Mouse (Mus musculus): ENCODE measurements at regions not wholly inside any gene's neighbourhood (a gene's known extent, or its start where the extent isn't known, plus 50 kb on each side); places are given as distances from the start of the nearest gene placed in this dataset.
A peak's percentile ranks its signal among the peaks of the same experiment; 100 is the strongest.
"Not testable (repeated sequence)": the region's sequence is repeated elsewhere in the genome, so short reads cannot be mapped to it uniquely, and the experiment has no call there.

DNA sequence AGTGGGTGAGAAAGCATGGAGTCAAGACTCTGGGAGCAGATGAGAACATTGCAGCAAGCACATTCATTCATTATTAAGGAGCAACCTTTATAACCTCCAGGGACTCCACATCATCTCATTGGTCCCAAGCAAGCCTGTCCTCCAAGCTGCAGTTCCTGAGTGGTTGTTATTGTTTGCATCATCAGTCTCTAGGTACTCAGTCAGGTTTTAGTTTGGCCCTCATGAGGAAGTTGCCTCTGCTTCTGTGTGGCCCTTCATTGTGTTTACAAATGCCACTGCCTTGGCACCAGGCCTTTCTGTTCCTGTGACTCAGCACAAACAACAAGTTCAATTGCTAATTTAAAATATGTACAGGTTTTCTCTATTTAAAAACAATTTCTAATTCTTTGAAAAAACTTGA, 323.8 kb upstream of the Pabpc4l start:
- intact Hi-C loops (cut with DNase I), result no loop called here
- no peak for DNase-seq (ENCODE audit: extremely low spot score in 1 of 2, low spot score in 2 of 2)
- H3K27ac ChIP-seq, result no peak overlapping the region
- no peak for TF ChIP-seq CTCF (IDR thresholded peaks at IDR 0.05)
- no peak overlapping the region for H3K4me3 ChIP-seq

- DNase-seq (ENCODE audit: extremely low spot score in 1 of 2, low spot score in 2 of 2), result no peak
- intact Hi-C loops (cut with DNase I), result no loop called here
- no peak for TF ChIP-seq CTCF (IDR thresholded peaks at IDR 0.05)
- Histone ChIP-seq H3K4me3 (no peak overlapping the region), H3K27ac (no peak overlapping the region)
Observed at GRCm38 (mm10) chr3:46764939-46765338, 316.9 kb upstream of the Pabpc4l start.

- intact Hi-C loops (cut with DNase I), result no loop called here
- TF ChIP-seq CTCF (IDR thresholded peaks at IDR 0.05), result no peak
- Histone ChIP-seq H3K4me3 (no peak overlapping the region), H3K27ac (0 out of 2 replicates have a peak overlapping the region, but pooled peaks have one; percentile 1)
- DNase-seq (ENCODE audit: extremely low spot score in 1 of 2, low spot score in 2 of 2), result no peak
Observed at GRCm38 (mm10) chr3:46758500-46758899, 310.5 kb upstream of the Pabpc4l start.

DNA sequence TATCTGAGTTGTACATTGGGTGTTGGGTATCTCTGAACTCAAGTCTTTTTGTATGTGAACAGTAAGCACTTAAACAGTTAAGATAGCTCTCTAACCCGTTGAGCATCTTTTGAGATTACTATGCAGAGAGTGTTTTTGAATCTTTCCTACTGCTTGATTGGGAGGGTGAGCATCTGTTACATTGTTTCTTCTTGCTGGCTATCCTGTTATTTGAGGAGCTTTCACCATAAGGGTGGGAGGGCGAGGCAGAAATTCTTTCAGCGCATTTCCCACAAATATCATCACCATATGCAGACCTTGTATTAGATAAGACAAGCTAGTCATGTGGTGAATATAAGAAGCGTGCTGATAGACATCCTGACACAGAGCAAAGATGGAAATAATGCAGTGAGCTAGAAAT, 279.7 kb upstream of the Pabpc4l start:
- no peak for DNase-seq (ENCODE audit: extremely low spot score in 1 of 2, low spot score in 2 of 2)
- TF ChIP-seq CTCF (IDR thresholded peaks at IDR 0.05), result no peak
- H3K4me3 ChIP-seq, result no peak overlapping the region
- no peak overlapping the region for H3K27ac ChIP-seq
- intact Hi-C loops (cut with DNase I), result no loop called here

GRCm38 (mm10) chr3:46701649-46702048, 253.6 kb upstream of the Pabpc4l start:
- no peak for TF ChIP-seq CTCF (IDR thresholded peaks at IDR 0.05)
- intact Hi-C loops (cut with DNase I), result no loop called here
- DNase-seq (ENCODE audit: extremely low spot score in 1 of 2, low spot score in 2 of 2), result no peak
- H3K27ac ChIP-seq, result no peak overlapping the region
- no peak overlapping the region for H3K4me3 ChIP-seq

GRCm38 (mm10) chr3:46687680-46688420, 239.8 kb upstream of the Pabpc4l start:
- intact Hi-C loops (cut with DNase I); H3K27ac ChIP-seq; DNase-seq (ENCODE audit: extremely low spot score in 1 of 2, low spot score in 2 of 2); H3K4me3 ChIP-seq: not testable (repeated sequence)

Data from left cerebral cortex, adult 2 months (tissue).